Mouse (Mus musculus): ENCODE results near the gene Efna4. TPM values are rescaled to one million over a fixed set of nuclear protein-coding genes. Genes with fewer than 3 reads are reported as not detected.
A peak's percentile ranks its signal among the peaks of the same experiment; 100 is the strongest.

The Efna4 gene
- total and polyA plus RNA-seq, 3 experiments: 0.63 to 1.9 (median 1.8) TPM

- peak; percentile 34 for DNase-seq
Observed at GRCm38 (mm10) chr3:89305551-89306325, 32.1 kb downstream of the Efna4 start.

GRCm38 (mm10) chr3:89305105-89305504, 32.7 kb downstream of the Efna4 start:
- DNase-seq: no peak

- no peak for DNase-seq
Observed at GRCm38 (mm10) chr3:89304440-89304839, 33.4 kb downstream of the Efna4 start.

GRCm38 (mm10) chr3:89300514-89300913, 37.3 kb downstream of the Efna4 start:
- DNase-seq: no peak

- DNase-seq: no peak
Observed at GRCm38 (mm10) chr3:89300071-89300470, 37.8 kb downstream of the Efna4 start.

- DNase-seq: peak; percentile 71
Observed at GRCm38 (mm10) chr3:89299499-89299898, 38.3 kb downstream of the Efna4 start.

- DNase-seq: no peak
Observed at GRCm38 (mm10) chr3:89298908-89299307, 38.9 kb downstream of the Efna4 start.

- no peak for DNase-seq
Observed at GRCm38 (mm10) chr3:89296761-89297396, 40.9 kb downstream of the Efna4 start.

GRCm38 (mm10) chr3:89295685-89296230, 42.1 kb downstream of the Efna4 start:
- no peak for DNase-seq

- DNase-seq: no peak
Observed at GRCm38 (mm10) chr3:89294195-89294594, 43.6 kb downstream of the Efna4 start.

GRCm38 (mm10) chr3:89293247-89293918, 44.4 kb downstream of the Efna4 start:
- no peak for DNase-seq

- DNase-seq: no peak
Observed at GRCm38 (mm10) chr3:89292303-89292702, 45.5 kb downstream of the Efna4 start.

GRCm38 (mm10) chr3:89291874-89292273, 46.0 kb downstream of the Efna4 start:
- no peak for DNase-seq

- DNase-seq: peak; percentile 26
Observed at GRCm38 (mm10) chr3:89288503-89288928, 49.3 kb downstream of the Efna4 start.

- DNase-seq: no peak
Observed at GRCm38 (mm10) chr3:89287286-89287685, 50.5 kb downstream of the Efna4 start.

- no peak for DNase-seq
Observed at GRCm38 (mm10) chr3:89285526-89285925, 52.3 kb downstream of the Efna4 start.

- DNase-seq: no peak
Observed at GRCm38 (mm10) chr3:89284261-89284660, 53.6 kb downstream of the Efna4 start.

Other genes starting within 250 kb of the Efna4 start
- gene Rusc1, start 244.7 kb downstream of the Efna4 start, total RNA-seq (2021): 10 to 100 TPM; 23.3 to 32.5 TPM
- 56.4 and 66.6 TPM in 2 replicates for gene Rusc1, start 244.7 kb downstream of the Efna4 start, polyA plus RNA-seq (2012; rRNA removed)
- not detected for gene Gm43738, start 236.9 kb downstream of the Efna4 start, total RNA-seq (2021)
- gene Gm43738, start 236.9 kb downstream of the Efna4 start, polyA plus RNA-seq (2012; rRNA removed): not detected in 2 replicates
- 100 to 1,000 TPM; 208 to 632 TPM for gene Fdps, start 236.1 kb downstream of the Efna4 start, total RNA-seq (2021)
- 253 and 549 TPM in 2 replicates for gene Fdps, start 236.1 kb downstream of the Efna4 start, polyA plus RNA-seq (2012; rRNA removed)
- under 1 TPM in 1 of 2 experiments, not detected in 1; 0.81 TPM for gene Pklr, start 201.9 kb downstream of the Efna4 start, total RNA-seq (2021)
- gene Pklr, start 201.9 kb downstream of the Efna4 start, polyA plus RNA-seq (2012; rRNA removed): 0.55 TPM in 1 of 2 replicates, not detected in the other
- 1 to 10 TPM; 2.4 to 6.6 TPM for gene Hcn3, start 177.8 kb downstream of the Efna4 start, total RNA-seq (2021)
- gene Hcn3, start 177.8 kb downstream of the Efna4 start, polyA plus RNA-seq (2012; rRNA removed): 20.9 and 34.5 TPM in 2 replicates
- gene Clk2, start 173.2 kb downstream of the Efna4 start, total RNA-seq (2021): 10 to 100 TPM; 39.3 to 73.3 TPM
- 52.2 and 63.4 TPM in 2 replicates for gene Clk2, start 173.2 kb downstream of the Efna4 start, polyA plus RNA-seq (2012; rRNA removed)
- gene Scamp3, start 160.6 kb downstream of the Efna4 start, total RNA-seq (2021): 100 to 1,000 TPM in 1 of 2 experiments, 10 to 100 TPM in 1; 87.1 to 104 TPM
- gene Scamp3, start 160.6 kb downstream of the Efna4 start, polyA plus RNA-seq (2012; rRNA removed): 234 and 299 TPM in 2 replicates
- gene Fam189b, start 154.9 kb downstream of the Efna4 start, total RNA-seq (2021): 10 to 100 TPM; 15.2 to 16.3 TPM
- 80.2 and 84.4 TPM in 2 replicates for gene Fam189b, start 154.9 kb downstream of the Efna4 start, polyA plus RNA-seq (2012; rRNA removed)
- 10 to 100 TPM; 74.4 to 74.6 TPM for gene Gba, start 135.1 kb downstream of the Efna4 start, total RNA-seq (2021)
- 40.2 and 43.9 TPM in 2 replicates for gene Gba, start 135.1 kb downstream of the Efna4 start, polyA plus RNA-seq (2012; rRNA removed)
- 10 to 100 TPM in 1 of 2 experiments, 1 to 10 TPM in 1; 8.9 to 10.1 TPM for gene Thbs3, start 122.8 kb downstream of the Efna4 start, total RNA-seq (2021)
- 10.1 and 10.2 TPM in 2 replicates for gene Thbs3, start 122.8 kb downstream of the Efna4 start, polyA plus RNA-seq (2012; rRNA removed)
- gene Mtx1, start 110.9 kb downstream of the Efna4 start, total RNA-seq (2021): 100 to 1,000 TPM; 150 to 174 TPM
- gene Mtx1, start 110.9 kb downstream of the Efna4 start, polyA plus RNA-seq (2012; rRNA removed): 252 and 300 TPM in 2 replicates
- under 1 TPM; 0.24 to 0.32 TPM for gene Muc1, start 109.0 kb downstream of the Efna4 start, total RNA-seq (2021)
- 0.53 and 0.85 TPM in 2 replicates for gene Muc1, start 109.0 kb downstream of the Efna4 start, polyA plus RNA-seq (2012; rRNA removed)
- gene Krtcap2, start 92.1 kb downstream of the Efna4 start, total RNA-seq (2021): 100 to 1,000 TPM; 143 to 163 TPM
- 433 and 437 TPM in 2 replicates for gene Krtcap2, start 92.1 kb downstream of the Efna4 start, polyA plus RNA-seq (2012; rRNA removed)
- 1 to 10 TPM; 1.9 to 2.3 TPM for gene Trim46, start 91.7 kb downstream of the Efna4 start, total RNA-seq (2021)
- 6.0 and 9.1 TPM in 2 replicates for gene Trim46, start 91.7 kb downstream of the Efna4 start, polyA plus RNA-seq (2012; rRNA removed)
- gene Dpm3, start 78.7 kb downstream of the Efna4 start, total RNA-seq (2021): 100 to 1,000 TPM; 134 to 150 TPM
- gene Dpm3, start 78.7 kb downstream of the Efna4 start, polyA plus RNA-seq (2012; rRNA removed): 509 and 645 TPM in 2 replicates
- gene Slc50a1, start 67.5 kb downstream of the Efna4 start, total RNA-seq (2021): 10 to 100 TPM; 49.9 to 54.7 TPM
- gene Slc50a1, start 67.5 kb downstream of the Efna4 start, polyA plus RNA-seq (2012; rRNA removed): 153 TPM in 2 replicates
- gene Efna1, start 56.9 kb downstream of the Efna4 start, total RNA-seq (2021): 10 to 100 TPM in 1 of 2 experiments, 1 to 10 TPM in 1; 8.0 to 16.6 TPM
- 17.5 and 24.0 TPM in 2 replicates for gene Efna1, start 56.9 kb downstream of the Efna4 start, polyA plus RNA-seq (2012; rRNA removed)
- under 1 TPM; 0.26 to 0.55 TPM for gene Efna3, start 15.1 kb downstream of the Efna4 start, total RNA-seq (2021)
- 0.21 and 1.0 TPM in 2 replicates for gene Efna3, start 15.1 kb downstream of the Efna4 start, polyA plus RNA-seq (2012; rRNA removed)
- gene Adam15, start 12.0 kb upstream of the Efna4 start, total RNA-seq (2021): 10 to 100 TPM; 56.1 to 87.5 TPM
- gene Adam15, start 12.0 kb upstream of the Efna4 start, polyA plus RNA-seq (2012; rRNA removed): 142 and 182 TPM in 2 replicates
- 1 to 10 TPM in 1 of 2 experiments, under 1 TPM in 1; 0.40 to 1.3 TPM for gene Dcst2, start 23.9 kb upstream of the Efna4 start, total RNA-seq (2021)
- gene Dcst2, start 23.9 kb upstream of the Efna4 start, polyA plus RNA-seq (2012; rRNA removed): 0.61 and 1.2 TPM in 2 replicates
- under 1 TPM in 1 of 2 experiments, not detected in 1; 0.41 TPM for gene Dcst1, start 27.2 kb upstream of the Efna4 start, total RNA-seq (2021)
- 0.46 and 0.53 TPM in 2 replicates for gene Dcst1, start 27.2 kb upstream of the Efna4 start, polyA plus RNA-seq (2012; rRNA removed)
- 100 to 1,000 TPM in 1 of 2 experiments, 10 to 100 TPM in 1; 84.0 to 102 TPM for gene Zbtb7b, start 56.7 kb upstream of the Efna4 start, total RNA-seq (2021)
- gene Zbtb7b, start 56.7 kb upstream of the Efna4 start, polyA plus RNA-seq (2012; rRNA removed): 117 and 121 TPM in 2 replicates
- gene Lenep, start 64.8 kb upstream of the Efna4 start, total RNA-seq (2021): 1 to 10 TPM; 1.7 to 1.8 TPM
- gene Lenep, start 64.8 kb upstream of the Efna4 start, polyA plus RNA-seq (2012; rRNA removed): 0.58 TPM in 1 of 2 replicates, not detected in the other
- gene Flad1, start 73.8 kb upstream of the Efna4 start, total RNA-seq (2021): 10 to 100 TPM; 32.2 to 50.7 TPM
- gene Flad1, start 73.8 kb upstream of the Efna4 start, polyA plus RNA-seq (2012; rRNA removed): 33.2 and 45.2 TPM in 2 replicates
- 10 to 100 TPM; 17.3 to 21.5 TPM for gene Cks1b, start 80.4 kb upstream of the Efna4 start, total RNA-seq (2021)
- 9.3 and 9.7 TPM in 2 replicates for gene Cks1b, start 80.4 kb upstream of the Efna4 start, polyA plus RNA-seq (2012; rRNA removed)
- gene Shc1, start 80.4 kb upstream of the Efna4 start, total RNA-seq (2021): 100 to 1,000 TPM in 1 of 2 experiments, 10 to 100 TPM in 1; 69.6 to 113 TPM
- gene Shc1, start 80.4 kb upstream of the Efna4 start, polyA plus RNA-seq (2012; rRNA removed): 62.6 and 67.4 TPM in 2 replicates
- gene Pygo2, start 92.2 kb upstream of the Efna4 start, total RNA-seq (2021): 10 to 100 TPM; 31.8 to 44.5 TPM
- gene Pygo2, start 92.2 kb upstream of the Efna4 start, polyA plus RNA-seq (2012; rRNA removed): 166 and 181 TPM in 2 replicates
- gene Pbxip1, start 98.7 kb upstream of the Efna4 start, total RNA-seq (2021): 10 to 100 TPM; 38.4 to 70.0 TPM
- gene Pbxip1, start 98.7 kb upstream of the Efna4 start, polyA plus RNA-seq (2012; rRNA removed): 37.5 and 43.3 TPM in 2 replicates
- gene Pmvk, start 116.5 kb upstream of the Efna4 start, total RNA-seq (2021): 10 to 100 TPM; 13.9 to 27.7 TPM
- gene Pmvk, start 116.5 kb upstream of the Efna4 start, polyA plus RNA-seq (2012; rRNA removed): 19.4 and 21.5 TPM in 2 replicates
- 1 to 10 TPM; 3.1 to 5.2 TPM for gene Kcnn3, start 182.1 kb upstream of the Efna4 start, total RNA-seq (2021)
- 1.7 and 2.0 TPM in 2 replicates for gene Kcnn3, start 182.1 kb upstream of the Efna4 start, polyA plus RNA-seq (2012; rRNA removed)